Comparison of ENCODE assay signal across 19 mouse cellular contexts in the genomic region with DNA sequence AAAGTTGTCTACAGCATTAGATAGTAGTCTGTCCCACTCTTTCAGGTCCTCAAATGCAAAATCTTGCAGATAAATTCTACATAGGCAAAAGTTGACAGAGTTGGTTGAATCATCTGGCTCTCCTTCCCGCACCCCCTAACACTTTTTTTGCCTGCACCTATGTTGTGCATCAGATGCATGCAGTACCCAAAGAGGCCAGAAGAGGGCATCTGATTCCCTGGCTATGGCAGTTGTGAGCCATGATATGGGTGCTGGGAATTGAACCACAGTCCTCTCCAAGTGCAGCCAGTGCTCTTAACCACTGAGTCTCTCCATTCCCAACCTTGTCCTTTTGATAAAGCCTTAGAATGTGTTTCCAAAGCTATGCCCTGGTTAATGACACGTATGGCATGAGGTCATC. TPM values are rescaled to one million over a fixed set of nuclear protein-coding genes. Genes with fewer than 3 reads are reported as not detected.
A peak's percentile ranks its signal among the peaks of the same experiment; 100 is the strongest.
DNase-seq lines count a peak whose midpoint lies in the region; ATAC-seq and TF ChIP-seq lines count a peak whose summit lies in the region.
"Had no signal": no experiment of that assay in that cellular context is flagged by ENCODE, and none has a peak within 500 bp of the region (broad histone marks: within the 10 kb centered on the region; RNA-seq: fewer than 3 reads in every experiment).

No protein-coding gene starts in this region.

- intact Hi-C loops in left cerebral cortex, adult 2 months (cut with DNase I) = no loop called here
- intact Hi-C loops in left cerebral cortex, postnatal 10 days (cut with DNase I) = no loop called here

- H3K36me3 ChIP-seq in spleen, adult 2 months (ENCODE audit: control insufficient read depth, insufficient read depth, low read length) = no peaks in the 10 kb centered on the region
- H3K36me3 ChIP-seq: forebrain, embryonic 12.5 days; limb, embryonic 13.5 days had no signal

- H3K27ac ChIP-seq in left cerebral cortex, adult 2 months = no peak overlapping the region
- H3K27ac ChIP-seq in spleen, adult 2 months (ENCODE audit: insufficient read depth, low read length) = no peak overlapping the region
- H3K27ac ChIP-seq: forebrain, embryonic 12.5 days; limb, embryonic 13.5 days had no signal

- no peaks in the 10 kb centered on the region for H3K27me3 ChIP-seq in spleen, adult 2 months (ENCODE audit: control insufficient read depth, insufficient read depth, low read length)
- H3K27me3 ChIP-seq: forebrain, embryonic 12.5 days; limb, embryonic 13.5 days had no signal

- WGBS in spleen, adult 2 months = 93% methylated on average over 2 of the region's 2 CpGs

- TF ChIP-seq POLR2A in spleen, adult 2 months (IDR thresholded peaks at IDR 0.05; ENCODE audit: low read depth, low read length) = no peak

- H3K4me1 ChIP-seq in spleen, adult 2 months (ENCODE audit: control insufficient read depth, insufficient read depth, insufficient read length) = no peaks in the 10 kb centered on the region
- H3K4me1 ChIP-seq: forebrain, embryonic 12.5 days had no signal

- TF ChIP-seq CTCF in left cerebral cortex, adult 2 months (IDR thresholded peaks at IDR 0.05) = peak; percentile 39
- peak; percentile 17; the same call in 1 of the 2 replicates for TF ChIP-seq CTCF in spleen, adult 2 months (IDR thresholded peaks at IDR 0.05; ENCODE audit: extremely low read depth, insufficient read depth, insufficient read length, insufficient replicate concordance)

- H3K4me3 ChIP-seq in left cerebral cortex, adult 2 months = no peak overlapping the region
- H3K4me3 ChIP-seq in spleen, adult 2 months (ENCODE audit: extremely low read depth, insufficient read depth, insufficient read length) = no peak overlapping the region
- H3K4me3 ChIP-seq: forebrain, embryonic 12.5 days; limb, embryonic 13.5 days had no signal

- peak; percentile 40 for DNase-seq in CD4-positive, CD25-positive, alpha-beta regulatory T cell, adult 2 months (ENCODE audit: low read depth, low spot score)
- no peak for DNase-seq in left cerebral cortex, adult 2 months (ENCODE audit: extremely low spot score in 1 of 2, low spot score in 2 of 2)
- DNase-seq in left cerebral cortex, postnatal 10 days (ENCODE audit: extremely low spot score in 1 of 2, low spot score in 2 of 2) = no peak
- DNase-seq in spleen, adult 2 months (ENCODE audit: low read depth in 1 of 2, low spot score in 2 of 2) = no peak
- DNase-seq in spleen, postnatal 4 days (ENCODE audit: low spot score in 2 of 2) = no peak
- no peak for DNase-seq in right cerebral cortex, postnatal 14 days
- no peak for DNase-seq in right cerebral cortex, postnatal 4 days
- DNase-seq: adrenal gland, postnatal 36 days; heart, postnatal 4 days; kidney, postnatal 4 days; lung, postnatal 36 days; retina, postnatal 1 day; thymus, postnatal 25 days had no signal

- no peak for ATAC-seq in CD4-positive, CD25-positive, alpha-beta regulatory T cell, adult 4 months
- ATAC-seq: activated CD4-positive, CD25-positive, alpha-beta regulatory T cell, adult 4 months; intestine, embryonic 16.5 days; midbrain, embryonic 16.5 days had no signal

RNA-seq across cellular contexts. Expression of gene Wdr38, which starts 13.8 kb away (rescaled TPM):
- 1 to 10 TPM in 1 of 2 experiments, under 1 TPM in 1; 0.81 to 1.0 TPM for polyA plus RNA-seq in CD4-positive, CD25-positive, alpha-beta regulatory T cell, adult 4 months (2017; shearing (Covaris generic))
- under 1 TPM; 0.32 to 0.70 TPM for total RNA-seq in left cerebral cortex, adult 2 months (2021)
- total RNA-seq in left cerebral cortex, postnatal 10 days (2021) = under 1 TPM; 0.32 to 0.55 TPM
- polyA plus RNA-seq in spleen, adult 2 months (2012; rRNA removed) = 0.44 and 0.50 TPM in 2 replicates

RNA-seq across cellular contexts. Expression of gene Arpc5l, which starts 21.7 kb away (rescaled TPM):
- polyA plus RNA-seq in CD4-positive, CD25-positive, alpha-beta regulatory T cell, adult 4 months (2017; shearing (Covaris generic)) = 100 to 1,000 TPM; 101 to 124 TPM
- total RNA-seq in left cerebral cortex, adult 2 months (2021) = 100 to 1,000 TPM; 106 to 108 TPM
- total RNA-seq in left cerebral cortex, postnatal 10 days (2021) = 100 to 1,000 TPM in 1 of 2 experiments, 10 to 100 TPM in 1; 93.1 to 103 TPM
- 51.0 and 82.0 TPM in 2 replicates for polyA plus RNA-seq in spleen, adult 2 months (2012; rRNA removed)

RNA-seq across cellular contexts. Expression of gene Rpl35, which starts 22.0 kb away (rescaled TPM):
- 1,000 to 10,000 TPM; 1,861 to 2,080 TPM for polyA plus RNA-seq in CD4-positive, CD25-positive, alpha-beta regulatory T cell, adult 4 months (2017; shearing (Covaris generic))
- total RNA-seq in left cerebral cortex, adult 2 months (2021) = 100 to 1,000 TPM; 251 to 253 TPM
- total RNA-seq in left cerebral cortex, postnatal 10 days (2021) = 100 to 1,000 TPM; 326 to 336 TPM
- polyA plus RNA-seq in spleen, adult 2 months (2012; rRNA removed) = 149 and 220 TPM in 2 replicates

RNA-seq across cellular contexts. Expression of gene Olfml2a, which starts 51.7 kb away (rescaled TPM):
- not detected for polyA plus RNA-seq in CD4-positive, CD25-positive, alpha-beta regulatory T cell, adult 4 months (2017; shearing (Covaris generic))
- total RNA-seq in left cerebral cortex, adult 2 months (2021) = 1 to 10 TPM; 2.1 to 2.6 TPM
- 1 to 10 TPM; 3.8 to 3.9 TPM for total RNA-seq in left cerebral cortex, postnatal 10 days (2021)
- 2.4 and 3.3 TPM in 2 replicates for polyA plus RNA-seq in spleen, adult 2 months (2012; rRNA removed)

RNA-seq across cellular contexts. Expression of gene Nr6a1, which starts 56.0 kb away (rescaled TPM):
- under 1 TPM; 0.57 to 0.90 TPM for polyA plus RNA-seq in CD4-positive, CD25-positive, alpha-beta regulatory T cell, adult 4 months (2017; shearing (Covaris generic))
- 10 to 100 TPM in 1 of 2 experiments, 1 to 10 TPM in 1; 9.3 to 10.4 TPM for total RNA-seq in left cerebral cortex, adult 2 months (2021)
- 1 to 10 TPM; 5.3 to 5.8 TPM for total RNA-seq in left cerebral cortex, postnatal 10 days (2021)
- 0.70 and 1.3 TPM in 2 replicates for polyA plus RNA-seq in spleen, adult 2 months (2012; rRNA removed)
